Mouse (Mus musculus): ENCODE results near the gene Tenm2.

Tenm2 gene

GRCm38 (mm10) chr11:36052091-36052490 is 1183.7 kb downstream of the Tenm2 start:
- no peak for DNase-seq (ENCODE audit: low spot score)

- no peak for DNase-seq (ENCODE audit: low spot score)
Observed at GRCm38 (mm10) chr11:36049547-36049946, 1186.2 kb downstream of the Tenm2 start.

- DNase-seq (ENCODE audit: low spot score) = peak; percentile 52
Observed at GRCm38 (mm10) chr11:36045681-36046276, 1190.0 kb downstream of the Tenm2 start.

GRCm38 (mm10) chr11:36041411-36041810 is 1194.4 kb downstream of the Tenm2 start:
- DNase-seq (ENCODE audit: low spot score) = no peak

- DNase-seq (ENCODE audit: low spot score) = no peak
Observed at GRCm38 (mm10) chr11:36040508-36041233, 1195.1 kb downstream of the Tenm2 start.

GRCm38 (mm10) chr11:36039825-36040224 is 1195.9 kb downstream of the Tenm2 start:
- no peak for DNase-seq (ENCODE audit: low spot score)

- DNase-seq (ENCODE audit: low spot score) = no peak
Observed at GRCm38 (mm10) chr11:36038386-36038785, 1197.4 kb downstream of the Tenm2 start.

GRCm38 (mm10) chr11:36037311-36037710 is 1198.5 kb downstream of the Tenm2 start:
- no peak for DNase-seq (ENCODE audit: low spot score)

GRCm38 (mm10) chr11:36036061-36036695 is 1199.6 kb downstream of the Tenm2 start:
- no peak for DNase-seq (ENCODE audit: low spot score)

GRCm38 (mm10) chr11:36031751-36032150 is 1204.0 kb downstream of the Tenm2 start:
- no peak for DNase-seq (ENCODE audit: low spot score)

- no peak for DNase-seq (ENCODE audit: low spot score)
Observed at GRCm38 (mm10) chr11:36020009-36020408, 1215.8 kb downstream of the Tenm2 start.

GRCm38 (mm10) chr11:36013179-36013578 is 1222.6 kb downstream of the Tenm2 start:
- DNase-seq (ENCODE audit: low spot score) = no peak

GRCm38 (mm10) chr11:36009281-36010208 is 1226.2 kb downstream of the Tenm2 start:
- DNase-seq (ENCODE audit: low spot score) = no peak

GRCm38 (mm10) chr11:36002900-36003299 is 1232.9 kb downstream of the Tenm2 start:
- no peak for DNase-seq (ENCODE audit: low spot score)

GRCm38 (mm10) chr11:36001282-36001970 is 1234.3 kb downstream of the Tenm2 start:
- DNase-seq (ENCODE audit: low spot score) = peak; percentile 77

GRCm38 (mm10) chr11:36000585-36001281 is 1235.0 kb downstream of the Tenm2 start:
- DNase-seq (ENCODE audit: low spot score) = peak; percentile 34

- no peak for DNase-seq (ENCODE audit: low spot score)
Observed at GRCm38 (mm10) chr11:36000038-36000437, 1235.7 kb downstream of the Tenm2 start.

GRCm38 (mm10) chr11:35998048-35998447 is 1237.7 kb downstream of the Tenm2 start:
- no peak for DNase-seq (ENCODE audit: low spot score)

- no peak for DNase-seq (ENCODE audit: low spot score)
Observed at GRCm38 (mm10) chr11:35995310-35995709, 1240.5 kb downstream of the Tenm2 start.

GRCm38 (mm10) chr11:35991846-35992245 is 1243.9 kb downstream of the Tenm2 start:
- no peak for DNase-seq (ENCODE audit: low spot score)

- DNase-seq (ENCODE audit: low spot score) = no peak
Observed at GRCm38 (mm10) chr11:35989967-35990366, 1245.8 kb downstream of the Tenm2 start.
